Mouse (Mus musculus) kidney, adult 8-10 months (tissue): ENCODE results near the gene Set.
A peak's percentile ranks its signal among the peaks of the same experiment; 100 is the strongest.
"Not testable (repeated sequence)": the region's sequence is repeated elsewhere in the genome, so short reads cannot be mapped to it uniquely, and the experiment has no call there.

Source experiments
- DNase-seq, 2 experiments: peaks; one replicate each; pipeline ENCODE4 v3.0.0; 2022

The Set gene

DNA sequence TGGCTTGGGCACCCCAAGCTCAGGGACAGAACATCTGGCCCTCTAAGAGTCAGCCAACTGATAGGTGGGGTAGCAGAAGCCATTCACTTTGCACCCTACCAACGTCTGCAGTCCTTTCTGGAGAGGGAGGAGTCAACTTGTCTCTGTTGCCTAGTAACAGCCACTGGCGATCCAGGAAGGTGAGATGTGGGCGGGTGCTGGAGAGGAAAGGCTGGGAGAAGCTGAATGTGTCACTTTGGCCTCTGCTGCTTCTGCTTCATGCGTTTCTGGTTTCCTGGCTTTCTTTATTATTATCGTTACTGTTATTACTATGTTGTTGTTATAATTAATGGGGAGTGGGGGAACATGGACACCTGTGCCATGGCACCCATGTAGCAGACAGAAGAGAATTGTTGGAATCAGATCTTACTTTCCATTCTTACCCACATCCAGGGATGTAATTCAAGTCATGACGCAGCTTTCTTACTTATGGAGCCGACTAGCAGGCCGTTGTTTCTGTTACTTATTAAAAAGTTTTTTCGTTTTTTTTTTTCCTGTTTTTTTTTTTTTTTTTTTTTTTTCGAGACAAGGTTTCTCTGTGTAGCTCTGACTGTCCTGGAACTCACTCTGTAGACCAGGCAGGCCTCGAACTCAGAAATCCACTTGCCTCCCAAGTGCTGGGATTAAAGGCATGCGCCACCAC, at the start of gene Set:
Gene Set, plus strand, starts transcription at position 156 of the 682 bp plus-strand sequence.
- DNase-seq: no peak

DNA sequence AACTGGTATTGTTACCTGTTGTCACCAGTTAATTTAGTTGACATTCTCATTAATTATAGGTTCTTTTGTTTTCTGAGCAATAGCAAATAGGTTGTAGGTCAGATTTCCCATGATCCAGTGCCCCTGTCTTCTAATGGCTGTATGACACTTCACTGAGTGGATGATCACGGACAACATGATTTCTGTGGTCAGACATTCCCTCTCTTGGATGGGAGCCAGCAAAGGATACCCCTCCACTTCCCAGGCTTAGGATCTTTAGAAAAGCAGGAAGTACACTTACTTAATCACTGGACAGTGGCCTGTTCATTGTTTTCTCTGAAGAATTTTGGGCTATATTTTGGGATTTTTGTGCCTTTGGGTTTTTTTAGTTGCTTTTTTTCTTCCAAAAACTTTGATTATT, 48.1 kb upstream of the Set start:
- DNase-seq: peak; percentile 23 to 24

- no peak for DNase-seq
These were observed 46.3 kb upstream of the Set start for GRCm38 (mm10) chr2:30010840-30011281.

- DNase-seq: no peak
These were observed 42.7 kb upstream of the Set start for GRCm38 (mm10) chr2:30014326-30014966.

DNA sequence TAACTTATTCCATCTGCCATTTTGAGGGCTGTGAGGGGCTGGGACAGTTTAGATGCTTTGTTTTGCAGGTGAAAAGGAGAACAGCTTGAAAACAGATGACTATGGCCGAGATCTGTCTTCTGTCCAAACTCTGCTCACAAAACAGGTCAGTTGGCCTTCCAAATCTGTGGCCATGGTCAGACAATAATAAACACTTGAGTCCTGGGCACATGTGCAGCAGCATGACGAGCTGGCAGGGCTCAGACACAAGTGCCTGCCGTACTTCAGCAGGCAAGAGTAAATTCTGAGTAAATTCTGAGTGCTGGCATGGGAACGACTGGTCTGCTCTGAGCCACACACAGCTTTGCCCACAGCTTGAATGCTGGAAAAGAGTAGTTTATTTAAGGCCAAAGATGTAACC, 31.7 kb upstream of the Set start:
- no peak for DNase-seq

DNA sequence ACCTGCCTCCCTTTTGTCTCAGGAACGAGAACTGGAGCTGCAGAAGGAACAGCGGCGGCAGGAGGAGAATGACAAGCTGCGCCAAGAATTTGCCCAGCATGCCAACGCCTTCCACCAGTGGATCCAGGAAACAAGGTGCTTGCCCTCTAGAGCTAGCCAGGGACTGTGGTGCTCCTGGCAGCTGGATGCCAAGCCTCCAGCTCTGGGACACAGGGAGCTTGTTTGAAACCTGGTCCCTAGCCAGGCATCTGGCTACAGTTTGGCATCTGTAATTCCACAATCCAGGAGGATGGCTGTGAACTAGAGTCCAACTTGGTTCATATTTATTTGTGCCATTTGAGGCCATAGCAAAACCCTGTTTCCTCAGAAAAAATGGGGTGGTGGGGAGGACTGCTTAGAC, 30.2 kb upstream of the Set start:
- DNase-seq: no peak

DNA sequence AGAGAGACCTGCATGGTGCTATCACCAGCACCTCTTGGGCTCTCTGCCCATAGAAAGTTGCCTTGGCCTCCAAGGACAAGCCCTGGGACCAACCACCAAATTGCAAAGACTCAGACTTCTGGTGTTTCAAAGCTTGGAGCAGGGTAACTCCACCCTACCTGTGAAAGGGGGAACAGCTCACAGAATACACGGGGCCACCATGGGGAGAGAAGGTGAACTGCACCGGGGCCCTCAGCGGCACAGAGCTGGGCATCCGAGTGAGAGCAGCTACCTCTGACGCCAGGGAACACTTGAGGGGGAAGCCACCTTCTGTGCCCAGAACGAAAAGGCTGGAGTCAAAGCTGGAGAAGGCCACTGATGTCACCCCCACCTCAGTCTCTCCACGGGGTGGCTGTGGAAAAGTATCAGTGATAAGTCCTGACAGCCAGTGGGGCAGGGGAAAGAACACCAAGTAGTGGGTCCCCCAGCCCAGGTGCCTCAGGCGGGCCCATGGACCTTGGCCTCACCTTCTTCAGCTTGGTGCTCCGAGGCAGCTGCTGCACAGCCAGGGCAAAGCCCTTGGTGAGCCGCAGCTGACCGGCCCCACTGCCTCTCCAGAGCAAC, 24.8 kb upstream of the Set start:
- DNase-seq: no peak

DNA sequence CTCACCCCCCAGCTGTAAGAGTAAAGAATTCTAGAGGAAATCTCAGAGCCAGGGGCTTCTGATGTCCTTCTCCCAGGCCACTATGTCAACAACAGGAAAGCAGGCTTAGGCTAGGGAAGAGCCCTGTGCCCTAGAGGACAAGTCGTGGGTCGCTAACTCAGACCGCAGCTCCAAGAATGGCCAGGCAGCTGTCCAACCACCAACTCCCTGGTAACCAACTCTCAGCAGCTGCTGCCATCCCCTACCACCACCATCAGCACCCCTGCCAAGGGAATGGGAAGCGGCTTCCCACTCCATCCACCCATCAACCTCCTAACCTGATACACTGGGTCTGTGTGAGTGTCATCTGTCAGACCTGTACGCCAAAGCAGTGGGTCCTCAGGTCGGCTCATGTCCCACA, 24.2 kb upstream of the Set start:
- no peak for DNase-seq

DNA sequence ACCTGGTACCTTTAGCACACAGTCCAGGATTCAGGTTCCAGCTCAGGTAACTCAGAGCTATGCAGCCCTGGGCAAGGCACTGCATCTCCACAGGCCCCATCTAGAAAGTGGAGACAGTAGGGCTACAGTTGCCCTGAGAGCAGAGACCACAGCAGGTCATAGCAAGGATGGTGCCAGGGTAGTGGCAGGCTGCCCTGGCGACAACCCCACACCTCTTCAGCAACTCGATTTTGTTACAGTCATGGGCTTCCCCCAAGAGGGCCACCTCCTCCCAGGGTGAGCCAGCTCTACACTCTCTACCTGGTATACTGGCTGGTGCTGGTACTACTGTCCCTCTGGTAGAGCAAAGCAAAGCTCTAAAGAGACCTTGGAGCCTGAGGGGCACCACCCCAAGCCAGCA, 19.4 kb upstream of the Set start:
- DNase-seq: no peak

GRCm38 (mm10) chr2:30038370-30038769, 18.8 kb upstream of the Set start:
- DNase-seq: no peak

- DNase-seq: no peak
These were observed 17.5 kb upstream of the Set start for GRCm38 (mm10) chr2:30039687-30040086.

GRCm38 (mm10) chr2:30042445-30042844, 14.7 kb upstream of the Set start:
- DNase-seq: peak; percentile 60 to 84

DNA sequence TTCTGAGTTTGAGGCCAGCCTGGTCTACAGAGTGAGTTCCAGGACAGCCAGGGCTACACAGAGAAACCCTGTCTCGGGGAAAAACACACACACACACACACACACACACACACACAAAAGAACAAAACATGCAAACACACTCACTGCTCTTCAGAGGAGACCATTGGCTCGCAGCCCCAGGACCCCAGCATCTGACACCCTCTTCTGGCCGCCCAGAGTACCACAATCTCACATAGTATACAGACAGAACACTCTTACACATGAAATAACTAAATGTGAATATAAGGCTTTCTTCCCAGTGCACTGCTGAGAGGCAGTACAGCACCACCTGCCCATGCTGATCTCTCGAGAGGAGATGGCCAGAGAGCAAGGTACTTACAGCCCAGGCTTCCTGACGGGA, 12.6 kb upstream of the Set start:
- DNase-seq: no peak

GRCm38 (mm10) chr2:30047127-30047526, 10.1 kb upstream of the Set start:
- DNase-seq: no peak

- DNase-seq: no peak
These were observed 9.1 kb upstream of the Set start for GRCm38 (mm10) chr2:30048101-30048501.

GRCm38 (mm10) chr2:30048699-30049388, 8.3 kb upstream of the Set start, which contains the start of gene Wdr34:
TSS of gene Wdr34 (minus strand) at chr2:30048881.
- DNase-seq: peak; percentile 97 to 98

- no peak for DNase-seq
These were observed 7.3 kb upstream of the Set start for GRCm38 (mm10) chr2:30049831-30050230.

DNA sequence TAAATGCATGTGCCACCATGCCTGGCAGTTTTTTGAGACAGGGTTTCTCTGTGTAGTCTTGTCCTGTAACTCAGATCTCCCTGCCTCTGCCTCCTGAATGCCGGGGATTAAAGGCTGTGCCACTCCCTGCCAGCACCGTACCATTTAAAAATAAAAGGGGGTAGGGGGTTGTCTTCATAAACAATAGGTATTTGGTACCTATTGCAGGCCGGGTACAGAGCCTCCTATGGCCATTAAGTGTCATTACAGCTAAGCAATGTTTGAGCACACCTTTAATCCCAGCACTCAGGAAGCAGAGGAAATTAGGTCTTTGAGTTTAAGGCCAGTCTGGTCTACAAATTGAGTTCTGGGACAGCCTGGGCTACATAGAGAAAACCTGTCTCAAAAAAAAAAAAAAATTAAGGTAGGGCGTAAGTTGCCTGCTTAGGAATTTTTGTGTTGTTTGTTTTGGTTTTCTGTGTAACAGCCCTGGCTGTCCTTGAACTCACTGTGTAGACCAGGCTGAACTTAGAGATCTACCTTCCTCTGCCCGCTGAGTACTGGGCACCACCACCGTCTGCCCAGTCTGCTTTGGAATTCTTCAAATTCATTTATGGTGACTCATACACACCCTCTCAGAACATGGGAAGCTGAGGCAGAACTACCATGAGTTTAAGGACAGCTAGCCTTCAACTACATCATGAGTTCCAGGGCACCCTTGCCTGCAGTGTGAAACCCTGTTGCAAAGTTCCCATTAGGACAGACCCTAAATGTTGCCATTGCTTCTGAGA, 5.0 kb upstream of the Set start:
- DNase-seq: no peak

GRCm38 (mm10) chr2:30055310-30055709, 1.9 kb upstream of the Set start:
- not testable (repeated sequence) for DNase-seq

DNA sequence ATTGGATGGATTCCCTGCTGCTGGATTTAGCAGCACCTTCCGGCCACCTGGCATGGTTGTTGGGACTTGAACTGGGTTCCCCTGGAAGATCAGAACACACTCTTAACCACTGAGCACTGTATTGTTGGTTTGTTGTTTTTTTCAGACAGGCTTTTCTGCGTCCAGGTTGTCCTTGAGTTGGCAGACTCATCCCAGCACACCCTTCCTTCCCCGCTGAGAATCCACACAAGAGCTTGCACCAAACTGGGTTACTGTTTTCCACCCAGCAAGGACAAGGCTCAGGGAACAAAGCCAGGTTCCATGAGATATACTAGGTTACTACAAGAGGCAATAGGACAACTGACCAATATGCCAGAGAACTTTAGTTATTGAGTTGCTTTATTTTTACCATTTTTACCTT, 442 bp upstream of the Set start:
- no peak for DNase-seq

GRCm38 (mm10) chr2:30058418-30058817, 1.2 kb downstream of the Set start:
- DNase-seq: no peak

- peak in 1 of 2 experiments; percentile 44 for DNase-seq
These were observed 4.3 kb downstream of the Set start for GRCm38 (mm10) chr2:30061215-30062166.
